Mouse (Mus musculus) cerebellum, adult 11 months (tissue): Measurements from ENCODE around the gene Serac1.
A peak's percentile ranks its signal among the peaks of the same experiment; 100 is the strongest.

Experiments used
- DNase-seq: peaks from one replicate; pipeline ENCODE4 v3.0.0; 2022

The Serac1 gene

GRCm38 (mm10) chr17:6002563-6002962 lies 77.0 kb downstream of the Serac1 start:
- DNase-seq = no peak

- no peak for DNase-seq
These were observed 77.7 kb downstream of the Serac1 start for GRCm38 (mm10) chr17:6001836-6002235.

- DNase-seq = no peak
These were observed 78.2 kb downstream of the Serac1 start for GRCm38 (mm10) chr17:6001389-6001788.

- DNase-seq = peak; percentile 80
These were observed 78.6 kb downstream of the Serac1 start for GRCm38 (mm10) chr17:6000864-6001319.

GRCm38 (mm10) chr17:5999039-5999543 lies 80.5 kb downstream of the Serac1 start:
- no peak for DNase-seq

- DNase-seq = no peak
These were observed 81.4 kb downstream of the Serac1 start for GRCm38 (mm10) chr17:5998235-5998500.

GRCm38 (mm10) chr17:5997380-5998234 lies 81.9 kb downstream of the Serac1 start:
- peak; percentile 74 for DNase-seq

- no peak for DNase-seq
These were observed 83.0 kb downstream of the Serac1 start for GRCm38 (mm10) chr17:5996589-5996988.

GRCm38 (mm10) chr17:5994606-5995005 lies 84.9 kb downstream of the Serac1 start:
- no peak for DNase-seq

- no peak for DNase-seq
These were observed 85.8 kb downstream of the Serac1 start for GRCm38 (mm10) chr17:5993581-5994260.

- DNase-seq = no peak
These were observed 86.5 kb downstream of the Serac1 start for GRCm38 (mm10) chr17:5992866-5993580.
